Mouse (Mus musculus): ENCODE measurements around the gene Zbtb25.

Zbtb25 gene

GRCm38 (mm10) chr12:76377059-76377458 lies 7.7 kb upstream of the Zbtb25 start:
- no peak for DNase-seq (ENCODE audit: extremely low spot score, low spot score)

- DNase-seq (ENCODE audit: extremely low spot score, low spot score), result no peak
Measured at GRCm38 (mm10) chr12:76376649-76377048, 7.2 kb upstream of the Zbtb25 start.

GRCm38 (mm10) chr12:76375506-76375905 lies 6.1 kb upstream of the Zbtb25 start:
- no peak for DNase-seq (ENCODE audit: extremely low spot score, low spot score)

GRCm38 (mm10) chr12:76374911-76375310 lies 5.5 kb upstream of the Zbtb25 start:
- no peak for DNase-seq (ENCODE audit: extremely low spot score, low spot score)

- no peak for DNase-seq (ENCODE audit: extremely low spot score, low spot score)
Measured at GRCm38 (mm10) chr12:76373991-76374390, 4.6 kb upstream of the Zbtb25 start.

GRCm38 (mm10) chr12:76372881-76373818 lies 3.7 kb upstream of the Zbtb25 start:
- DNase-seq (ENCODE audit: extremely low spot score, low spot score), result no peak

GRCm38 (mm10) chr12:76372046-76372445 lies 2.6 kb upstream of the Zbtb25 start:
- no peak for DNase-seq (ENCODE audit: extremely low spot score, low spot score)

GRCm38 (mm10) chr12:76370831-76371571 lies 1.6 kb upstream of the Zbtb25 start:
- peak; percentile 85 for DNase-seq (ENCODE audit: extremely low spot score, low spot score)

- DNase-seq (ENCODE audit: extremely low spot score, low spot score), result peak; percentile 89
Measured at GRCm38 (mm10) chr12:76369978-76370830, 802 bp upstream of the Zbtb25 start, which contains the start of gene Zbtb1. Gene Zbtb1, plus strand, starts transcription at chr12:76370266.

GRCm38 (mm10) chr12:76368790-76369205 lies 604 bp downstream of the Zbtb25 start:
- DNase-seq (ENCODE audit: extremely low spot score, low spot score), result no peak

- peak; percentile 33 for DNase-seq (ENCODE audit: extremely low spot score, low spot score)
Measured at GRCm38 (mm10) chr12:76368201-76368789, 1.1 kb downstream of the Zbtb25 start.

GRCm38 (mm10) chr12:76367096-76367995 lies 2.1 kb downstream of the Zbtb25 start:
- DNase-seq (ENCODE audit: extremely low spot score, low spot score), result peak; percentile 51

- no peak for DNase-seq (ENCODE audit: extremely low spot score, low spot score)
Measured at GRCm38 (mm10) chr12:76366276-76366675, 3.1 kb downstream of the Zbtb25 start.

- no peak for DNase-seq (ENCODE audit: extremely low spot score, low spot score)
Measured at GRCm38 (mm10) chr12:76362303-76362676, 7.1 kb downstream of the Zbtb25 start.

GRCm38 (mm10) chr12:76361405-76362302 lies 7.7 kb downstream of the Zbtb25 start:
- DNase-seq (ENCODE audit: extremely low spot score, low spot score), result no peak

- DNase-seq (ENCODE audit: extremely low spot score, low spot score), result no peak
Measured at GRCm38 (mm10) chr12:76360868-76361267, 8.5 kb downstream of the Zbtb25 start.

GRCm38 (mm10) chr12:76349680-76350220 lies 19.7 kb downstream of the Zbtb25 start:
- DNase-seq (ENCODE audit: extremely low spot score, low spot score), result no peak

GRCm38 (mm10) chr12:76345759-76346455 lies 23.5 kb downstream of the Zbtb25 start:
- no peak for DNase-seq (ENCODE audit: extremely low spot score, low spot score)

Data from neural tube, embryonic 10.5 days (tissue).